Mouse (Mus musculus): ENCODE results near the gene Phf21a.

DNA sequence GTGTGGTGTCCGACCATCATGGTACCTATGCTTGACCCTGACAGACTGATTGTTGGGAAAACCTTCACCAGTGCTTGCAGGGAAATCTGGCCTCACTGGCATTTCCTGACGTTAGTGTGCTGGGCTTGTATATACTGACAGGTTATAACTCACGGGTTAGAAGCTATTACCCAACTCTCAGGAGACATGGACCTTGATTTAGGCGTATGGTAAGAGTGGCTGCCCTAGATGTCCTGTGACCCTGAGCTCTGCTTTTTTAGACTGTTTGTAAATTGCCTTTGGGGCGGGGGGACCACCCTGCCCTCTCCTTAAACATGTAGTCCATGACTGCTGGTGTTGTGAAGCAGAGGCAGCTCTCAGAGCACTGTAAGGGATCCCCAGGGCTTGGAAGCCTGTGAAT is 257.8 kb downstream of the Phf21a start:
- TF ChIP-seq EP300 (IDR thresholded peaks at IDR 0.05; ENCODE audit: insufficient read depth, low read depth, low read length) (no peak), CTCF (IDR thresholded peaks at IDR 0.05) (no peak)
